10 mouse cellular contexts compared by ENCODE assay signal in genomic region chr7:25073924-25074323, GRCm38 (mm10). TPM values are rescaled to one million over a fixed set of nuclear protein-coding genes. Genes with fewer than 3 reads are reported as not detected.
DNase-seq lines count a peak whose midpoint lies in the region; ATAC-seq and TF ChIP-seq lines count a peak whose summit lies in the region.
"Had no signal": no experiment of that assay in that cellular context is flagged by ENCODE, and none has a peak within 500 bp of the region (broad histone marks: within the 10 kb centered on the region; RNA-seq: fewer than 3 reads in every experiment).

No protein-coding gene starts in this region.

- no peak; the same call in 1 of the 2 replicates for TF ChIP-seq POLR2A in cortical plate, adult 2 months (IDR thresholded peaks at IDR 0.05; ENCODE audit: extremely low read depth, insufficient read depth, low read length)

- no peak for ATAC-seq in hindbrain, embryonic 15.5 days (ENCODE audit: low FRiP score, low read depth)
- no peak for ATAC-seq in midbrain, embryonic 13.5 days

- no peak overlapping the region for H3K4me3 ChIP-seq in cortical plate, adult 2 months (ENCODE audit: insufficient read depth, low read length)
- peak overlapping the region; percentile 87; the same call in 1 of the 2 replicates for H3K4me3 ChIP-seq in hindbrain, embryonic 15.5 days
- no peak overlapping the region for H3K4me3 ChIP-seq in midbrain, embryonic 13.5 days (replicated peaks)

- H3K4me2 ChIP-seq in hindbrain, embryonic 15.5 days = peak overlapping the region; percentile 87
- H3K4me2 ChIP-seq in midbrain, embryonic 13.5 days (replicated peaks) = peak overlapping the region; percentile 77; the same call in 1 of the 2 replicates

- peak overlapping the region; percentile 92 for H3K9ac ChIP-seq in hindbrain, embryonic 15.5 days
- no peak overlapping the region for H3K9ac ChIP-seq in midbrain, embryonic 13.5 days (replicated peaks)

- WGBS in hindbrain, embryonic 15.5 days = 91% methylated on average over 8 of the region's 8 CpGs
- WGBS in midbrain, embryonic 13.5 days = 82% methylated on average over 8 of the region's 8 CpGs

- H3K27me3 ChIP-seq in hindbrain, embryonic 15.5 days = no peaks in the 10 kb centered on the region
- no peaks in the 10 kb centered on the region for H3K27me3 ChIP-seq in midbrain, embryonic 13.5 days

- H3K9me3 ChIP-seq in hindbrain, embryonic 15.5 days = no peaks in the 10 kb centered on the region
- no peaks in the 10 kb centered on the region for H3K9me3 ChIP-seq in midbrain, embryonic 13.5 days

- no peaks in the 10 kb centered on the region for H3K36me3 ChIP-seq in hindbrain, embryonic 15.5 days
- no peaks in the 10 kb centered on the region for H3K36me3 ChIP-seq in midbrain, embryonic 13.5 days

- peak overlapping the region; percentile 62 for H3K27ac ChIP-seq in cortical plate, adult 2 months (ENCODE audit: insufficient read depth, low read length)
- peak overlapping the region; percentile 92 for H3K27ac ChIP-seq in hindbrain, embryonic 15.5 days (replicated peaks)
- H3K27ac ChIP-seq in midbrain, embryonic 13.5 days = peak overlapping the region; percentile 96

- DNase-seq in cerebellum, adult 9-11 months = peak; percentile 58
- no peak for DNase-seq in cerebellum, adult 9-10 months
- DNase-seq in adrenal gland, adult (ENCODE audit: inconsistent age in 2 of 2, low spot score in 1 of 2) = no peak
- DNase-seq in spleen, postnatal 14 days (ENCODE audit: low spot score in 2 of 2) = no peak
- no peak for DNase-seq in adrenal gland, postnatal 14 days
- DNase-seq: cerebellum, adult 11 months; thymus, adult 18-20 months had no signal

- no peak for TF ChIP-seq CTCF in cortical plate, adult 2 months (IDR thresholded peaks at IDR 0.05; ENCODE audit: extremely low read depth, insufficient read depth, low read length)

- peaks cover 9% of the 10 kb centered on the region; the same call in 1 of the 2 replicates for H3K4me1 ChIP-seq in cortical plate, adult 2 months (ENCODE audit: control insufficient read depth, insufficient read depth, low read length)
- peaks cover 56% of the 10 kb centered on the region for H3K4me1 ChIP-seq in hindbrain, embryonic 15.5 days (replicated peaks)
- H3K4me1 ChIP-seq in midbrain, embryonic 13.5 days (replicated peaks) = peaks cover 69% of the 10 kb centered on the region

RNA-seq across cellular contexts. Expression of gene Zfp574, which starts 1.6 kb away (rescaled TPM):
- polyA plus RNA-seq in cortical plate, adult 2 months (2012; rRNA removed) = 36.6 and 39.2 TPM in 2 replicates
- 33.9 and 37.7 TPM in 2 replicates for polyA plus RNA-seq in hindbrain, embryonic 15.5 days (2015; fragmentation: Nextera tagmentation; extraction: Ambion mirVana)
- 36.1 and 36.4 TPM in 2 replicates for polyA plus RNA-seq in midbrain, embryonic 13.5 days (2015; fragmentation: Nextera tagmentation; extraction: Ambion mirVana)
- 18.8 and 19.2 TPM in 2 replicates for total RNA-seq in adrenal gland, postnatal 14 days (2021)

RNA-seq across cellular contexts. Expression of gene Grik5, which starts 1.8 kb away (rescaled TPM):
- polyA plus RNA-seq in cortical plate, adult 2 months (2012; rRNA removed) = 191 and 201 TPM in 2 replicates
- 18.3 and 18.5 TPM in 2 replicates for polyA plus RNA-seq in hindbrain, embryonic 15.5 days (2015; fragmentation: Nextera tagmentation; extraction: Ambion mirVana)
- polyA plus RNA-seq in midbrain, embryonic 13.5 days (2015; fragmentation: Nextera tagmentation; extraction: Ambion mirVana) = 14.0 and 19.4 TPM in 2 replicates
- total RNA-seq in adrenal gland, postnatal 14 days (2021) = 18.6 and 21.3 TPM in 2 replicates
